Mouse (Mus musculus) left cerebral cortex, postnatal 14 days (tissue): ENCODE results near the gene Nr4a1. TPM values are rescaled to one million over a fixed set of nuclear protein-coding genes. Genes with fewer than 3 reads are reported as not detected.

ENCODE experiments used
- DNase-seq, 2 experiments: peaks; one replicate each; pipeline ENCODE4 v3.0.0; 2021 to 2022; ENCODE audit warnings: low spot score in 2 of 2, mixed read lengths in 1 of 2
- intact Hi-C: fragments of 180-260 bp; cut with DNase I; formaldehyde crosslinking; loops from one replicate; pipeline ENCODE4 v1.15.1; 2025
- total RNA-seq, 2 experiments: library from RNA; stranded (reverse); gene quantifications; 2 replicates each; pipeline ENCODE4 v1.2.3; 2021

Nr4a1 gene
- total RNA-seq, 2 experiments from 2014 or later, result 65.6 to 78.4 TPM

DNA sequence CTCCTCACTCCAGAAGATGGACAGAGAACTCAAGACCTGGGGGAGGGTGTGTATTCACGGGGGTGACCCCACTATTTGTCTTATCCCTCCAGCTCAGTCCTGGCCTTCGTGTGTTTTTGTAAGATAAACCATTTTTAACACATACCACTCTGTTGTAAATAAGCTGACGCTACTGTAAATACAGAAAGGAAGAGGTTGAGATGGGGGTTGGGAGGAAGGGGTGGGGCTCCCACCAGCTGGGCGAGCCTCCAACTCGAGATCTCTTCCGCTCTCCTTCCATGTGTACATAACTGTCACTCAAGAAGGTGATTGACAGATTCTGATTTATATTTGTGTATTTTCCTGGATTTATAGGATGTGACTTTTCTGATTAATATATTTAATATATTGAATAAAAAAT is 20.3 kb downstream of the Nr4a1 start:
- intact Hi-C loops, result no loop called here
- no peak for DNase-seq

DNA sequence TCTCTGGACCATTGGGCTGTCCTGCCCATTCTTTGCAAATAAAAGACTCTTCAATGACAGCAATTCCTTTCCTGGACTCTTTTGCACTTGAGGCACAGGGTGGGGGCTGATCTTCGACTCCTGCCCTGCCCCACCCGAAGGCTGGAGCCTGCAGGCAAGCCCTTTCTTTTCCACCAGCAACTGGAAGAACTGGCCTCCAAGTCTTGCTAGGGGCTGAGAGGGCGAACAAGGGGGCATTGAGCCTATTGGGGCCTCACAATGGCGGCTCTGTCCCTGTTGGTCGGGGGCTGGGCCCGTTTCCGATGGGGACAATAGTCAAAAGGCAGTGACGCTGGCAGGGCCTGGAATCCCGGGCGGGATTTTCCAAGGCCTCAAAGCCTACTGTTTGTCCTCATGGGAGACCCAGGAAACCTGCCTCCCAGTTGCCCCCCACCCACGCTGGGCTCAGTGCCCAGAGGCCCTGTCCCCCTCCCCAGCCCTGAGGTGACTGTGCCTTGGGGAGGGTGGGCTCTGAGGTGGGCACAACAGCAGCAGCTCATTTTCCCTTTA is 23.4 kb downstream of the Nr4a1 start:
- peak; percentile 44 to 62 for DNase-seq
- intact Hi-C loops, result no loop called here

DNA sequence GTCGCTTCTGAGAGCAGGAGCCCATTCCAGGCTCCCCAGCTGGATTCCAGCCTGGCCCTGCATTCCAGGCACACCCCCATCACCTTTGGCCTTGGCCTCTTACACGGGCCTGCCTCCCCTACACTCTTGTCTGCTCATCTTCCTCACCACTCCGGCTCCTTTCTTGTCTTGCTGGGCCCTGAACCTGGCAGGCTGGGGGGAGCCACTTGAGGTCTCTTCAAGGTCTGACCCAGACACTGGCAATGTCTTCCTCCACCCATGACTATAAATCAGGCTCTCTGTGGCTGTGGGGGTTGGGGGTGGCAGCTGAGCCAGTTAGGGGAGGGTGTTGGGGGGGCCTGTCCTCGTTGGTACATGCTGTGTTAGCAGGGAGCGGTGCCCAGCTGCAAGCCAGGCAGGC is 24.5 kb downstream of the Nr4a1 start:
- intact Hi-C loops, result no loop called here
- DNase-seq, result no peak

DNA sequence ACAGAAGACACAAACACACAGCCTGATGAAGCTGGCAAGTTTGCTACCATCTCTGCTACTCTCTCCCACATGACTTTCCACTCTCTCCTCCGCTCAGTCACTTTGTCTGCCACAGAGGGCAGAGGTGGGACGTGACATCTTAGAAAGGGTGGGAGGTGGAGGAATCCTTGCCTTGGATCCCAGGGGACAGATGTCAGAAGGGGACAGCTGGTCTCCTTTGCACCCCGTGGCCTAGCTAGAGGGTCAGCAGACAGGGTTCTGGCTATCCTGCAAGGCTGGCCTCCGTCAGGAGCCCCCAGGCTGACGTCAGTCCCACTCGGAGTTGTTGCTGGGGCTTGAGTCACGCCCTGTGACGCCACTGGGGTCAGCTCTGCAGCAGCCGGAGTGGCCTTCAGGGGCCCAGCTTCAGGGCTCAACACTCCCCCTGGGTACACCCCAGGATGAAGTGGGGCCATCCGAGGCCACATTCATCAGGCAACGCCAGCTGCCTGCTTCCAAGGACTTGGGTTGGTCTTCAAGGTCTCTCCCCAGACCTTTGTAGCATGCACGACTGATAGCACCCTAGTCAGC is 25.4 kb downstream of the Nr4a1 start:
- intact Hi-C loops, result no loop called here
- DNase-seq, result no peak

DNA sequence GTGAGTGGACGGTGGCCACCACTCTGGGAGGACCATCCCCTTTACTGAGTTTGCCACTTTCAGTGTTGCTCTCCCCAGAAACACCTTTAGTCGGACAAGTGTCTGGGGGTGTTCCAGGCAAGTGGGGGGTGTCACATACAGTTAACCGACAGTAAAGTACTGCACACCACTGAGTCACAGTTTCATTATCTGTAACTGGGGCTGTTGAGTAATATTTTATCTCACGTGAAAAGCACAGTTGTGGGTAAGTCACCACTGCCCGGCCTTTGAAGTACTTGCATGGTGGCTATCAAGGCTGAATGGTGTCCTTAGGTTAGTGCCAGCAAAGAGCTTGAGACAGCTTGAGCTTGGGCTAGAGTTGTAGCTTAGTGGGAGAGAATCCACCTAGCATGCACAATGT is 28.4 kb downstream of the Nr4a1 start:
- no peak for DNase-seq
- intact Hi-C loops, result loop anchor here (5.0 kb wide), 1 partner anchor 60 kb away; the partner anchor contains the start of gene Grasp

DNA sequence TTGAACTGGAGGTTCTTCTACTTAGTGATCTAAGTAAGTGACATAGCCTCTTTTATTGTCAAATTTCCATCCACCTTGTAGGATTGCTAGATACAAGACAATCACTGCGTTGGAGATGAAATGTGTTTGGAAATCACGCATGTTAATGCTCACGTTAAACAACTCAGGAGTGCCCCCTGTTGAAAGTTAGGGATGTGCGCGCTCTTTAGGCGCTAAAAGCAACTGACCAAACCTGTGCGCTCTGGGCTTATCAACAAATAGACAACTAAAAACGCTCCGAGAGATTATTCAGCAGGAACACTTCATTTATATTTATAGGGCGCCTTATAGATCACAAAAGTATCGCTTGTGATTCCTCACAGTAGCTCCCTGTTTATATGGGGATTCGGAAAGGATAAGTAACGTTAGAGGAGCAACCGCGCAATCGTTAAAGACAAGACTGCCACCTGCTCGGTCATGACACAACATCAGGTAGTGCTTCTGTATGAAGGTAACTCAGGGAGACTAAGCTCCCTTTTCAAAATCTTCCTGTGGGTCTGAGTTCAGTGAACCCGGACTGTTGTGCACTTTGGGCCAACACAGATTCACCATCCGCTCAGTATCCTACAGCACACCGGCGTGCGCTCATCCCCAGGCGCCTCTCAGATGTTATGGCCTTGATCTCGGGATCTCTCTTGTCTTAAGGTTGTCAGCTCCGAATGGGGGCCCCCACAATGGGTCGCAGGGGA is 29.3 kb downstream of the Nr4a1 start:
- intact Hi-C loops, result loop anchor here (1.0 to 5.0 kb wide), 2 partner anchors 42 to 61 kb away; partner anchors contain the start of gene Grasp
- peak; percentile 66 to 71 for DNase-seq

DNA sequence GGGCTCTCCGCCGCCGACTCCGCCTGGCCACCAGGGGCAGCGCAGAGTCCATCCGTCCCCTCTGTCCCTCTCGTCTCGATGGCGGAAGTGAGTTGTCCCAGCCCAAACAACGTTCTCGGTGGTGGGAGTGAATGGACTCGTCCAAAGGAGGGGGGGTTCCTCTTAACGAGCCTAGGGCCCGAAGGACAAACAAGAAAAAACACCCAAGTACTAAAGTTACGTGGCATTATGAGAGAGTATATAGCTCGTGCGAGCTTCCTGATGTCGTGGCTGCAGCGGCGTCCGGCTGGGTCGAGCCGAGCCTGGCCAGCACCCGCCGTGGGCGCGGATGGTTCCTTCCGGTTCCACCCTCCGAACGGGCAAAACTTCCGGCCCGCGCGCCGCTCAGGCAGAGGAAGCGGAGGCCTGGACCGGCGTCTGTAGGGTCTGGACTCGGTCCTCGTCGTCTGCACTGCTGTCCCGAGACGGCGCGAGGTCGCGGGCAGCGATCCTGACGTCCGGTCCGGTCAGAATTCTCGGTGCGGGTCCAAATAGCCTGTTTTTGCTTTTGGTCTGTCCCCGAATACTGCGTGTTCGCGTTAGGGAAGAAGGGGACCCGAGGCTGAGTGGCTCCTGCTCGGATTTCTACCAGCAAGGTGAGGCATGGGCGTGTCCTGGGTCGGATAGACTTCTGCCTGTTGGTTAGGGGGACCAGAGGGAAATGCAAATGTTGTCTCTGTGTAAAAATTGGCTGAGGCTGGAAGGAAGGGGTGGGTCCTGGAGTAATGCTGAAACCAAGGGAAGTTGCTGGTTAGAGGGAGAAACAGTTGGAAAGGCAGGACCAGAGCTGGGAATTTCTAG is 30.1 kb downstream of the Nr4a1 start, which contains the start of gene Atg101:
Gene Atg101 (plus strand): TSS at position 362 of the 840 bp plus-strand sequence.
- intact Hi-C loops, result loop anchor here (1.0 to 5.0 kb wide), 2 partner anchors 43 to 62 kb away; partner anchors contain the start of gene Grasp
- DNase-seq, result peak; percentile 90 to 91

DNA sequence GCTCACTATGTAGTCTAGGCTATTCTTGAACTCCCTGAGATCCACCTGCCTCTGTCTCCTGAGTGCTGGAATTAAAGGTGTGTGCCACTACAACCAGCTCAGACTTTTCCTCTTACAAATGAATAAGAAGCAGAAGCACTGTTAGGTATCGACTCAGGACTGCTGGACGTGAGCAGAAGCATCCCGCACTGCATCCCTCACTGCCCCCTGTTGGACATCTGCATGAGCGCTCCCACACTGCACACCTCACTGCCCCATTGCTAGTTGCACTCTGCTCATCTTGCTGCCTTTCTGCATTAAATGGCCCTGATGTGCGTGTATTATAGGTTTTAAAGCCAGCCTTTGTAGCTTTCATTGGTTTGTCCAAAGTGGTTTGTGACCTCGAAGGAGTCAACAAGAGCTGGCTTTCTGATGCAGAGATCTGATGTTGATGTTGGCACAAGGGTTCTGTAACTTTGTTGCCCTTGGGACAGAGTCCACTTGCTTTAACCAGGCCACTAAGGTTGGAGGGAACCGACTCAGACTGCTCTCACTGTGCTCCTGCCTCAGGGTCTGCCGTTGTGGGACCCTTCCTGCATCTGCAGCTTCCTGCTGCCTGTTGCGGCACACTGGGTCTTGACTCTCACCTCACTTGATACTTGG is 32.2 kb downstream of the Nr4a1 start:
- intact Hi-C loops, result no loop called here
- DNase-seq, result no peak

DNA sequence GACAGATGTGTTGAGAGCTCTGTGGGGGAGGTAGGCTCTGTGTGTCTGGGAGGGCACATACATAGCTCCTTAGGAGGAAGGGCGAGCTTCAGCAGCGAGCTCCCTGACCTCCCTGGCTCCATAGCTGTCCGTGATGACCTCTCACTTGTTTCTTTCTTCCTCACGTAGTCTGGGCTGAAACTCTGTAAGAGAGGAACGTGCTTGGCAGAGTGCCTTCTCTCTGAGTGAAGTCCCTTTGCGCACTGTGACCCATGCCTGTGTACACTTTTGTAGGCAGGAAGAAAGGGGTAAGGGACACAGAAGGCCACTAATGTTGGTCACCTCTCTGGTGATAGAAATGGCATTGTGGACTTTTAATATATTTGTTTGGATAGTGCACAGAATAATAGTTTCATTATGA is 33.3 kb downstream of the Nr4a1 start:
- intact Hi-C loops, result no loop called here
- DNase-seq, result no peak

DNA sequence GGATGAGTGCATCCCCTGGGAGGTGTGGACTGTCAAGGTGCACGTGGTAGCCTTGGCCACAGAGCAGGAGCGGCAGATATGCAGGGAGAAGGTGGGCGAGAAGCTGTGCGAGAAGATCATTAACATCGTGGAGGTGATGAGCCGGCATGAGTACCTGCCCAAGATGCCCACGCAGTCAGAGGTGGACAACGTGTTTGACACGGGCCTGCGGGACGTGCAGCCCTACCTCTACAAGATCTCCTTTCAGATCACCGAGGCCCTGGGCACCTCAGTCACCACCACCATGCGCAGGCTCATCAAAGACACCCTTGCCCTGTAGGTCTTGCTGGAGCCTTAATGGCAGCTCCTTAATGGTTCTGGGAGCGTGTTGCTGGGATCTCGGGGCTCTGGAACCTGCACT is 36.3 kb downstream of the Nr4a1 start:
- no peak for DNase-seq
- intact Hi-C loops, result no loop called here

DNA sequence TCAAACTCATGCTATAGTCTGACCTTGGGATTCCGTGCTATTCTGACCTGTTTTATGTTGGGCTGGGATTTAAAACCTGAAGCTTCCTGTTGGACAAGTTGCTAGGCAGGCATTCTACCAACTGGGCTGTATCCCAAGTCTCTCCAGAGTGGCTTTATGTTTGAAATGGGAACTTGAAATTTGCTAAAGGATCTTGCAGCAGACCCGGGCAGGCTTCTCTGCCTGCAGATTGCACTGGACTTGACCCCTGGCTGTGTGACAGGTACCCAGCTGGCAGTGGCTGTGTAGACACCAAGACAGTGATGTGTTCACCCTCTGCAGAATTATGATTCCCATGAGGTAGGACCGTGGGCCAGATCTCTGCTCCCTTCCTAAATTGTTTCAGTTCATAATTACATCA is 37.9 kb downstream of the Nr4a1 start:
- intact Hi-C loops, result no loop called here
- DNase-seq, result no peak

DNA sequence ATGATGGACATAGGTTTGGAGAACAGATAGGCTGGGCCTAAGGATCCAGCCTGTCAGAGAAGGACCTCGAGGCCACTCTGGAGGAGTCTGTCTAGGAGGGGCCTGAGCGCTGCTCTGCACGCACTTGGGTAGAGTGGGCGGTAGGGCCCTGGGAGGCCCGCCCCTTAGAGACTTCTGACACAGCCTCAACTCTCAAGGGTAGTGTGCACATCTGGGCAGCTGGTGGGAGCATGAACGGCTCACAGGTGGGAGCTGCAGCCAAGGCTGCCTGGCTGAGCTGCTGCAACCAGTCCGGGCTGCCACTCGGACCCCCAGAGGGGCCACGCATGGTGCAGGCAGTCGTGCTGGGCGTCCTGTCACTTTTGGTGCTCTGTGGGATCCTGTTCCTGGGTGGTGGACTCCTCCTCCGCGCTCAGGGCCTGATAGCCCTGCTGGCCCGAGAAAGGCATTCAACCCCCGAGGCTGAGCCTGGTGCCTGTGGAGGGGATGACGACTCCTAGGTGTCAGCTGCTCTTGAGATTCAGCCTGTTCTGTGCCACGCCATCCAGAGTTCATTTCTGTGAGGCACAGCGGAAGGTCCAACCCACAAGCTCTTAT is 39.1 kb downstream of the Nr4a1 start, which contains the start of gene 6030408B16Rik:
Gene 6030408B16Rik (plus strand): TSS at position 188 of the 597 bp plus-strand sequence.
- no peak for DNase-seq
- intact Hi-C loops, result no loop called here

DNA sequence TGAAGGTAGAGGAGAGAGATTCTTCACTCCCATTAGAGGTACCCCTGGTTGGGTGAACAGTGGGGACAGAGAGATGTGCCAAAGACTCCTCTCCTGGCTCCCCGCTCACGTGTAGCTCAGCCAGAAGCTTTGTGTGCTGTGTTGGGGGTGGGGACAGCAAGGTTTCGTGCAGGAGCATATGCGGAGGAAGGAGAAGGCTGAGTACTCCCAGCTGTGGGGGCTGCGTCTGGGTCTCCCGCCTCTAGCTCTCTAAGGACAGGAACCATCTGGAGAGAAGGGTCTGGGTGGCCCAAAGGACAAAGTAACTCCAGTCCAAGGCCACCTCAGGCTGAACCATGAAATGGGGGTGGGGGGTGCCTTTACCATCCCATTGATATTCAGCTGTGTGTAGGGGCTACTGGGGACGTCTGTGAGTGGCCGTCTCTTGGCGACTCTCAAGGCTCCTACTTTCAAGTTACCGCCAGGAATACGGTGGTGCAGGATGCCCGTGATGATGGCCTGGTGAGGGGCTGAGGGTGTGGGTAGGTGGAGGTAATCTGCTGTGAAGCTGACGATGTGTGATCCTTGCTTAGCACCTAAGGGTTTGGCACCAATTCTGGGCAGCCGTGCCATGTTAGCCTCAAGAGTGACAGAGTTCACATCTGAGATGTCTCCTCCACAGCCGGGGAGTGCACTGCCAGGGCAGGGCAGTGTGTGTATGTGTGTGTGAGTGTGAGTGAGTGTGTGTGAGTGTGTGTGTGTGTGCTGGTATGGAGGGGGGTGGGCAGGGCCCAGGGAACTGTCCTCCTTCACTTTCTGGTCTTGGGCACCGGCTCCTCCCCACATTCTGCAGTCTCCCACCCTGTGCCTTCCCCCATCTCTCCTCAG is 40.2 kb downstream of the Nr4a1 start:
- intact Hi-C loops, result no loop called here
- DNase-seq, result no peak

DNA sequence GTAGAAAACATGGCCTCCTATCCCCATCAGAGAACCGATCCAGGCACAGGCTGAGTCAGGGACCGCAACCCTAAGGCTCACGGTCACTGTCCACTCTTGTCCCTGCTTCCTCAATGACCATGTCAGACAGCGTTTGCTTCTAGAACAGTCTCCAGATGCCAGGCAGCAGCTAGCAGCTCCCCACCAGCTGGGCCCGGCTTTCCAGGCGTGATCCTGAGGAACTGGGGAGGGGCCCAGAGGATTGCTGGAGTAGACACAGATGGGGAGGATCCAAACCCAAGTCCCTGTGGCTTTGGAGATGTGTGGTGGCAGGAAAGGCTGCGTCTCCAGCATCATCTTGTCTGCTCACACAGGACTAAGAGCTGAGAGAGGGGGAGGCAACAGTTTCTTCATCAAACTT is 41.0 kb downstream of the Nr4a1 start:
- DNase-seq, result no peak
- intact Hi-C loops, result no loop called here

DNA sequence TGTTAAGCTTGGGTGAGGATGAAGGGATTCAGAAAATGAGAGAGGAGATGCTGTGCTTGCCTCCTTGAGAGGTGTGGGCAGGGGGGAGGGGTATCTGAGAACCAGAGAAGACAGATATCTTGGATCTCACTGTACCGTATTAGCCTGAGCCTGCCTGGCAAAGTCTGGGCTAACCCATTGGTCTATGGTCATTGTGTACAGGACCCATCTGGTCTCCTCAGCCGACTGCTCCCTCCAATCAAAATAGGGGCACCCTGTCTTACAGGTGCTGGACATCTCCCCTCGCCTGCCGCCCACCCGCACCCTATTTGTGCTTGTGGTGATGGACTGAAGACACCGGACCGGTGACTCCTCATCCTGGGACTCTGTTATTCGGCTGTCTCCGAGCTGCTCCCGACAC is 41.5 kb downstream of the Nr4a1 start:
- intact Hi-C loops, result no loop called here
- no peak for DNase-seq

DNA sequence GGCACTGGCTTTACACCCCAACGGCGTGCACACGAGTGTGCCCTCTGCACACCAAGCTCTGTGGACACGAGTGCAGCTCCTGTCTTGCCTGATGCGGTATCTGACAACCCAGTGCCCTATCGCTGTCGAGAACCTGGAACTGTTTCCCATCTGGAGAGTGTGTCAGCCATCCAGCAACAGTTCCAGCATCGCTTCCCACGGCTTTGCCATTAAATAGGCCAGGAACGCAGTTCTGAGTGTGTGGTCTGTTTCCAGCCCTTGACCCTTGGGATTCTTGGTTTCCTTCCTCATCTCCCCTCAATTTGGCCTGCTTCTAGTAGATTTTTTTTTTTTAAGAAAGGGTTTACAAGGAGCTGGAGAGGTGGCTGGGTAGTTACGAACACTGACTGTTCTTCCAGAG is 42.0 kb downstream of the Nr4a1 start:
- DNase-seq, result no peak
- intact Hi-C loops, result no loop called here

DNA sequence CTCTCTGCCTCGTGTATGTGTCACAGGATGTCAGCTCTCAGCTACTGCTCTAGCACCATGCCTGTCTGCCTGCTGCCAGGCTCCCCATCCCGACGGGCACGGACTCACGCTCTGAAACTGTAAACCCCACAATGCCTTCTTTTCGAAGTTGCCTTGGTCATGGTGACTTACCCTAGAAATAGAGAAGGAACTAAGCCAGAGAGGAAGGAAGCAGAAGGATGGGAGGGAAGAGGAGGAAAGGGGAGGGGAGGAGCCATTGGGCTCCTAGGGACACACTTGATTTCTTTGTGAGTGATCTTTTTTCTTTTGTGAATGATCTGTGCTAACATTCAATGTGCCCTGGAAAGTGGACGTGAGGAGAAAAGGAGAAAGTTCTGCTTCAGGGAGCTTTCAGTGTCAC is 43.9 kb downstream of the Nr4a1 start:
- DNase-seq, result no peak
- intact Hi-C loops, result no loop called here

DNA sequence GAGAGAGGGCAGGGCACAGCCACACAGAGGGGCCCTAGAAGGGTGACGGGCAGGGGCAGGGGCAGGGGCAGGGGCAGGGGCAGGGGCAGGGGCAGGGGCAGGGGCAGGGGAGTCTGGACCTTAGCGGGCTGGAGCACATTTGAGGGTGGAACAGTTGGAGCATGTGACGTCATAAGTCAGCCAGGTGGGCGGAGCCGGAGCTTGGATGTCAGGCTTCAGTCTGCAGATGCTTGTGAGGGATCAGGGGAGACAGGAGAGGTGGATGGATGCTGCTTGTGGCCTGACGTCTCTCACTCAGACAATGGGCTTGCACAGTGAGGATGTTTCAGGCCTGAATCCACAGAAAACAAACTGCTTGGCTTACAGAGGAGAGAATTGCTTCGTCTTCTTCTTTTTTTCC is 44.5 kb downstream of the Nr4a1 start:
- no peak for DNase-seq
- intact Hi-C loops, result no loop called here
